Mouse (Mus musculus) limb, embryonic 12.5 days (tissue): ENCODE measurements around the gene Cnr2. TPM values are rescaled to one million over a fixed set of nuclear protein-coding genes. Genes with fewer than 3 reads are reported as not detected.
A peak's percentile ranks its signal among the peaks of the same experiment; 100 is the strongest.

Experiments used
- ATAC-seq: fragments of 200-750 bp; cut with Nextera tagmentation; 2 replicates; pipeline ENCODE4 v1.8.0; 2017; ENCODE audit warnings: low read depth, moderate TSS enrichment; ENCODE audit not compliant: insufficient number of reproducible peaks, insufficient read depth, low FRiP score, low TSS enrichment
- H3K27ac ChIP-seq: fragments of 300-500 bp; sonication (generic); 2 replicates; pipeline ENCODE4 v1.5.1; 2016; ENCODE audit warnings: mild to moderate bottlenecking, moderate library complexity
- H3K27me3 ChIP-seq: fragments of 300-500 bp; sonication (generic); 2 replicates; pipeline ENCODE4 v1.6.1; 2016; ENCODE audit warnings: mild to moderate bottlenecking, moderate library complexity
- H3K36me3 ChIP-seq: fragments of 300-500 bp; sonication (generic); 2 replicates; pipeline ENCODE4 v1.6.1; 2016; ENCODE audit warnings: mild to moderate bottlenecking, moderate library complexity
- H3K4me1 ChIP-seq: fragments of 300-500 bp; sonication (generic); replicated peaks from 2 replicates; pipeline ENCODE4 v1.6.1; 2016
- H3K4me2 ChIP-seq: fragments of 300-500 bp; sonication (generic); 2 replicates; pipeline ENCODE4 v1.6.1; 2016; ENCODE audit warnings: mild to moderate bottlenecking, moderate library complexity
- H3K4me3 ChIP-seq: fragments of 300-500 bp; sonication (generic); replicated peaks from 2 replicates; pipeline ENCODE4 v1.5.1; 2016; ENCODE audit warnings: mild to moderate bottlenecking
- H3K9ac ChIP-seq: fragments of 300-500 bp; sonication (generic); replicated peaks from 2 replicates; pipeline ENCODE4 v1.6.1; 2016; ENCODE audit warnings: mild to moderate bottlenecking, moderate library complexity
- H3K9me3 ChIP-seq: fragments of 300-500 bp; sonication (generic); 2 replicates; pipeline ENCODE4 v1.6.1; 2016; ENCODE audit warnings: mild to moderate bottlenecking, moderate library complexity
- WGBS: fragments of 180-500 bp; shearing (Covaris S2); methylation state at CpG from one replicate; pipeline ENCODE4 v1.1.7; 2016; 5-methylcytosine and 5-hydroxymethylcytosine counted together
- polyA plus RNA-seq: library from polyadenylated mRNA; unstranded; fragments of >200 nt; fragmentation: Nextera tagmentation; extraction: Ambion mirVana; gene quantifications from 2 replicates; pipeline ENCODE4 v1.2.1, GENCODE M21; 2016

Cnr2 gene
- polyA plus RNA-seq, 1 experiment from 2014 or later: 0.45 TPM

DNA sequence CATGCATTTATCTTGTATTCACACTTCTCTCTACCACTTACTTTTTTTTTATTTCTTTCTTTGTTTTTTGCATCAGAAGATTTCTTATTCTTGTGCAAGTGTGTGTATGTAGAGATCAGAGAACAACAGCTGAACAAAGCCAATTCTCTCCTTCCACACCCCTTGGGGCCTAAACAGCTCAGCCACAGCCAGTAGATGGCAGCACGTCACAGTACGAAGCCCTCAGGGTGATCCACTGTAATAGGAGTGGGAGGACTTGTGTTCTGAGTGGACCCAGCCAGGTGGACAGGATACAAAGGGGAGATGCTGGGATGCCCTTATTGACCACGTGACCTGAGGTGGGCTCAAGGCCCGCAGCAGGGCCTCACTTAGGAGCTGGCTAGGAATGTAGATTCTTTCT lies 5.3 kb upstream of the Cnr2 start:
- no peak overlapping the region for H3K4me3 ChIP-seq
- peaks cover 7% of the 10 kb centered on the region for H3K4me1 ChIP-seq
- peaks cover 4% of the 10 kb centered on the region; the same call in 1 of the 2 replicates for H3K27me3 ChIP-seq
- peak; percentile 56; the same call in 1 of the 2 replicates for ATAC-seq
- WGBS: 8% methylated on average over 4 of the region's 4 CpGs
- H3K9ac ChIP-seq: no peak overlapping the region
- no peak overlapping the region for H3K4me2 ChIP-seq
- H3K27ac ChIP-seq: no peak overlapping the region
- no peaks in the 10 kb centered on the region for H3K9me3 ChIP-seq
- H3K36me3 ChIP-seq: no peaks in the 10 kb centered on the region

DNA sequence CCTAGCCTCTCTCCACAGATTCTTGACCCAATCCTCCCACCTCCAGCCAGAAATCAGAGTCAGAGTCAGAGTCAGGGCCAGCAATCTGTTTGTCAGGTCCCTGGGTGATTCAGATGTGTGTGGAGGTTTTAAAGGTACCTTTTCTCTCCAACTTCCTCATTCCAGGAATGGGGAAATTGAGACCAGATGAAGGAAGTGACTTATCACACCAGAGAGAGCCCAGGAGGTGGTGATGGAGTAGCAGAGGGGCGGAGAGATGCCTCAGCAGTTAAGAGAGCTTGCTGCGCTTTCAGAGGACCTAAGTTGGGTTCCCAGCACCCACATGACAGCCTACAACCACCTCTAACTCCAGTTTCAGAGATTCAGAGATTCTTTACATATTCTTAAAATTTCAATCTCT lies 3.7 kb upstream of the Cnr2 start:
- H3K27ac ChIP-seq: no peak overlapping the region
- no peaks in the 10 kb centered on the region for H3K9me3 ChIP-seq
- ATAC-seq: no peak
- H3K36me3 ChIP-seq: no peaks in the 10 kb centered on the region
- H3K27me3 ChIP-seq: peaks cover 9% of the 10 kb centered on the region; the same call in 1 of the 2 replicates
- H3K4me2 ChIP-seq: no peak overlapping the region
- H3K9ac ChIP-seq: 0 out of 2 replicates have a peak overlapping the region, but pooled peaks have one; percentile 12
- no peak overlapping the region for H3K4me3 ChIP-seq
- H3K4me1 ChIP-seq: peaks cover 7% of the 10 kb centered on the region
- 93% methylated on average over 2 of the region's 2 CpGs for WGBS

DNA sequence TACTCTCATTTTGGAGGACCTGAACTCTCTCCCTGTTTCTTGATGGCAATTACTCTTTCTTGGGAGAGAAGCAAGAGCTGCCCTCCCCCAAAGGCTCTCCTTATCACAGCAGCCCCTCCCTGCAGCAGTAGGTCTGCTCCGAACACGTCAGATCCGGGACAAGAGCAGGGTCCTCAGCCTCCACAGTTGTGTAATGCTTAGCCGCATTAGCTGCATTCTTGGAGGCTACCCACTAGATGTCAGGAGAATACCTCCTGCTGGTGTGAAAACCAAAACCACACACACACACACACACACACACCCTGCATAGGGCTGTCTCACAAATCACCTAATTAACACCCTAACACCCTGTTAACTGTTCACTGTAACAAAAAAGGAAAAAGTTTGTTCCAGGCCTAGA lies 2.3 kb upstream of the Cnr2 start:
- Histone ChIP-seq H3K36me3 (no peaks in the 10 kb centered on the region), H3K9me3 (no peaks in the 10 kb centered on the region), H3K9ac (no peak overlapping the region), H3K4me1 (peaks cover 7% of the 10 kb centered on the region), H3K4me2 (no peak overlapping the region), H3K27ac (no peak overlapping the region), H3K4me3 (no peak overlapping the region), H3K27me3 (peaks cover 9% of the 10 kb centered on the region; the same call in 1 of the 2 replicates)
- WGBS: 34% methylated on average over 4 of the region's 4 CpGs
- ATAC-seq: no peak

DNA sequence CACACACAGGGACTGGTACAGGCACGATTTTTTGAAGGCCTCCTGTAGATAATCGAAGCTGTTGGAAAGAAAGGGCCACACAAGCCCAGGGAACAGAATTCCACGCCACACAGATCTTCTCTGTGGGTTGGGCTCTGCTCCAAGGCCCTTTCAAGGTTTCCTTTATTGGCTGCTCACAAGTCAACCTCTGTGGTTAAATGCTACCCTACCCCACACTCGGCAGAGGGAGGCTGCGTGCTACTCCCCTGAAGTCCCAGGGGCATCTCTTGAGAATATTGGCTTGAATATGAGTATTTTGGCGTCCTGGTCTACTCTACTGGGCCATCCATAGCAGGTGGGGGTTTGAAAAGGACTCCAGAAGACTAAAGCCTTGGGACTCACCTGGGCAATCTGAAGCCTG lies 963 bp downstream of the Cnr2 start:
- Histone ChIP-seq H3K4me3 (no peak overlapping the region), H3K4me2 (no peak overlapping the region), H3K4me1 (peaks cover 7% of the 10 kb centered on the region), H3K9ac (no peak overlapping the region), H3K36me3 (no peaks in the 10 kb centered on the region), H3K27me3 (peaks cover 9% of the 10 kb centered on the region; the same call in 1 of the 2 replicates), H3K9me3 (no peaks in the 10 kb centered on the region), H3K27ac (no peak overlapping the region)
- 72% methylated on average over 6 of the region's 6 CpGs for WGBS
- no peak for ATAC-seq

DNA sequence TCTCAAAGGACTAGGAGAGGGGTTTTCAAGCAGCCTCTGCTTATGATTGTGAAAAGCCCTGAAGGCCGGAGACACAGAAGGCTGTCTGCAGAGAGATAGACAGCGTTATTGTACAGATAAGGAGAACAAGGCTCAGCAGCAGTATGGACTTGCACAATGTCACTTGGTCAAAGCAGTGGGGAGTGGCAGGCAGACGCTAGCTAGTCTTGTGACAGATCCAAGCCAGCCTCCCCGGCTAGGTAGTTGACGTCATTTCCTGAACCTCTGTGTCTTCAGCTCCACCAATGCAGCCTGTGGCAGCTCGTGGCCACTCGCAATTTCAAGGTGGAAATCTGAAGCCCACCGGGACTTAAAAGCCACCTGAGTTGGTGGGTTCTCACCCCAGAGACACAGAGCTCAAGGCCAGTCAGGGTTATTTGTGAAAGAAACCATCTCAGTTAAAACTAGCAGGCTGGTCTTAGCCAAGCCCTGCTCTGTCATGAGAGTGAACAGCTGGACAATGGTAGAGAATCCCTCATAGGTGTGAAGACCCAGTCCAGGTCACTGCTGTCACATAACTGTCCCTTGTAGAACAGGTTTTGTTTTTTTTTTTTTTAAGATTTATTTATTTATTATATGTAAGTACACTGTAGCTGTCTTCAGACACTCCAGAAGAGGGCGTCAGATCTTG lies 3.3 kb downstream of the Cnr2 start:
- Histone ChIP-seq H3K36me3 (no peaks in the 10 kb centered on the region), H3K4me3 (no peak overlapping the region), H3K4me2 (no peak overlapping the region), H3K27ac (no peak overlapping the region), H3K9me3 (no peaks in the 10 kb centered on the region), H3K27me3 (peaks cover 9% of the 10 kb centered on the region; the same call in 1 of the 2 replicates), H3K4me1 (no peaks in the 10 kb centered on the region), H3K9ac (no peak overlapping the region)
- ATAC-seq: no peak
- WGBS: 61% methylated on average over 9 of the region's 9 CpGs

DNA sequence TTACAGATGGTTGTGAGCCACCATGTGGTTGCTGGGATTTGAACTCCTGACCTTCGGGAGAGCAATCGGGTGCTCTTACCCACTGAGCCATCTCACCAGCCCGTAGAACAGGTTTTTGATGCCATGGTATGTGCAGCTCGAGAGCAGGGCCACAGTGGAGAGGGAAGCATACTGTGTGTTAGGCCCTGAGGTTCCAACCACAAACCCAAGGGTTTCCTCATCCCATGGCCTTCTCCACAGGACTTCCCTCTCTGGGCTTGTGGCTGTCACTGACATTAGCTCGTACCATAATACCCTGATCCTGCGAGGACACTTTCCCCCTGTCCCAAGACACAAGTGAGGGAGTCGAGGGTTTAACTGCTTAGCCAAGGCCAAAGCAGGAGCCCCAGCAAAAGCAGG lies 3.9 kb downstream of the Cnr2 start:
- no peaks in the 10 kb centered on the region for H3K4me1 ChIP-seq
- no peak overlapping the region for H3K4me3 ChIP-seq
- H3K9me3 ChIP-seq: no peaks in the 10 kb centered on the region
- no peaks in the 10 kb centered on the region for H3K36me3 ChIP-seq
- 83% methylated on average over 7 of the region's 7 CpGs for WGBS
- peaks cover 9% of the 10 kb centered on the region; the same call in 1 of the 2 replicates for H3K27me3 ChIP-seq
- H3K4me2 ChIP-seq: no peak overlapping the region
- H3K27ac ChIP-seq: no peak overlapping the region
- H3K9ac ChIP-seq: no peak overlapping the region
- no peak for ATAC-seq

DNA sequence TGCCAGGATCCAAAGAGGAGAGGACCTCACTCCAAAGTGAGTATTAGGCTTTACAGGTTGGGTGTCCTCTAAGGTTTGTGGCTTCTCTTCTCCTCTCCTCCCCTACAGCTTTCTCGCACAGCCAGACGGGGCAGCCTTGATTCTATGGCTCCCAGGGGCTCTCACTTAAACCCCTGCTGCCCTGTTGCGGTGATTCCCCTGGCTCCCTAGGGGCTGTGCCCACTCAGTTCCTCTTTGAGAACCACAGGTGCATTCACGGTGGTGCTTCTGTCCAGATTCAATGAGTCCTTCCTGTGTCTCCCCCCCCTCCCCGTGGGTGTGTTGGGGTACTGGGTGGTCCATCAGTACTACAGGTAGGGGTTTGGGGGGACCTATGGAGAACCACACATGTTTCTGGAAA lies 4.8 kb downstream of the Cnr2 start:
- Histone ChIP-seq H3K9ac (no peak overlapping the region), H3K4me3 (no peak overlapping the region), H3K4me2 (no peak overlapping the region), H3K27ac (no peak overlapping the region), H3K27me3 (peaks cover 5% of the 10 kb centered on the region; the same call in 1 of the 2 replicates), H3K9me3 (no peaks in the 10 kb centered on the region), H3K4me1 (no peaks in the 10 kb centered on the region), H3K36me3 (no peaks in the 10 kb centered on the region)
- WGBS: 79% methylated on average over 5 of the region's 5 CpGs
- ATAC-seq: no peak

DNA sequence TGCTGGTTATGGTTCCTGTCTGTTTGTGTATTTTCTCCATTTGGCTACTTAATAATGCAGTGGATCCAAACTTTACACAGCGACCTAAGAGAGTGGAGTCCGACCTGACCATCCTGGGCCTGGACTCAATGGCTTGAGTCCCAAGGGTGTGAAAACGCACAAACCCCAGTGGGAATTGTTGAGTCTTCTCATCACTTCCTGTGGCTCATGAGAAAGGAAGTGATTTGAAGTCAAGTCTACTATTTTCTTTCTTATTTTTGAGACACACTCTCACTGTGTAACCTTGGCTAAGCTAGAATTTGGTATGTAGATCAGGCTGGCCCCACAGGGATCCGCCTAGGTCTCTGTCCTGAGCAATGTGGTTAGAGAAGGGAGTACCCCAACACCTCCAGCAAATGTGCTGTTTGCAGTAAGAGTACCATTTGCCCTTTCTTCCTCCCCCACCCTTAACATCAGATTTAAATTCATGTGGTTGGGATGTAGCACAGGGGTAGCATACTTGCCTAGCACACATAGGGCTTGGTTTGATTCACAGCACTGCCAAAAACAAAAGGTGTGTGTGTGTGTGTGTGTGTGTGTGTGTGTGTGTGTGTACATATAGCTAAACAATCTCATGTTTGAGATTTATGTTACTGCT lies 7.5 kb downstream of the Cnr2 start:
- Histone ChIP-seq H3K27ac (no peak overlapping the region), H3K4me1 (no peaks in the 10 kb centered on the region), H3K9me3 (no peaks in the 10 kb centered on the region), H3K4me2 (no peak overlapping the region), H3K9ac (no peak overlapping the region), H3K27me3 (no peaks in the 10 kb centered on the region), H3K36me3 (no peaks in the 10 kb centered on the region), H3K4me3 (no peak overlapping the region)
- ATAC-seq: no peak
- WGBS: 90% methylated on average over 4 of the region's 4 CpGs

DNA sequence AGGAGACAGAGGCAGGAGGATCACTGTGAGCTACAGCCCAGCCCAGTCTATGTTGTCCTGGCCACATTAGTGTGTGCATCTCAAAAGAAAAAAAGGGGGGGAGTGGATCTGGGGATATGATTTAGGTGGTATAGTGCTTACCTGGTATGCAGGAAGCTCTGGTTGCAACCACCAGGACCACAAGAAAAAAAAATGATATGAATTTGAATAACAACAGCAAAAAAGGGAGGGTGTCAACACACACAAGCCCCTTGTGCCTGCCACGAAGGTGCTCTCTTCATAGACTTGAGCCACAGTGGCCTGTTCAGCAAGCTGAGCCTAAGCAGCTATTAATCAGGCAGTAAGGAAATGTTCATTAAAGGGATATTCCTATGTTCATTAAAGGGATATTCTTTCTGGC lies 9.6 kb downstream of the Cnr2 start:
- H3K9ac ChIP-seq: no peak overlapping the region
- H3K4me2 ChIP-seq: no peak overlapping the region
- ATAC-seq: no peak
- no peak overlapping the region for H3K27ac ChIP-seq
- no peaks in the 10 kb centered on the region for H3K9me3 ChIP-seq
- H3K4me3 ChIP-seq: no peak overlapping the region
- H3K4me1 ChIP-seq: no peaks in the 10 kb centered on the region
- no peaks in the 10 kb centered on the region for H3K27me3 ChIP-seq
- 60% methylated on average over 1 of the region's 1 CpGs for WGBS
- H3K36me3 ChIP-seq: no peaks in the 10 kb centered on the region

DNA sequence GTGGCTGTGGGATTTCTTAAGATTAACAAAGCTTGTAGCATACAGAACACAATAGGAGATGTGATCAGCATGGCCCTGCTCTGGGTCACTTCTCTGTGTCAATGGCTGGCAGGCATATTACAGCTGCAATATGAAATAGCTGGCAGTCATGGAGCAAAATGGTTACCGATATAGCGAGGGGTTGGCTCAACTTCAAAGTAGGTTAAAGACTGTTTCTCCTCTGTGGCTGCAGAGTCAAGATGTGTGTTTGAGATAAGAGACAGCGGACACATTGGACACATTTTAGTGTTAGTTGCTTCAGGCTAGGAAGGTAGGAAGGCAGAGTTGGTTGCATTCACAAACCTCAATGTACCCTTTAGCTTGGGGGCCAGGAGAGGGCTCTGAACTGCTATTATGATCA lies 11.4 kb downstream of the Cnr2 start:
- H3K4me2 ChIP-seq: no peak overlapping the region
- no peaks in the 10 kb centered on the region for H3K4me1 ChIP-seq
- H3K27ac ChIP-seq: no peak overlapping the region
- H3K4me3 ChIP-seq: no peak overlapping the region
- WGBS: 86% methylated on average over 3 of the region's 3 CpGs
- H3K9ac ChIP-seq: no peak overlapping the region
- no peaks in the 10 kb centered on the region for H3K27me3 ChIP-seq
- no peak for ATAC-seq
- no peaks in the 10 kb centered on the region for H3K36me3 ChIP-seq
- no peaks in the 10 kb centered on the region for H3K9me3 ChIP-seq

DNA sequence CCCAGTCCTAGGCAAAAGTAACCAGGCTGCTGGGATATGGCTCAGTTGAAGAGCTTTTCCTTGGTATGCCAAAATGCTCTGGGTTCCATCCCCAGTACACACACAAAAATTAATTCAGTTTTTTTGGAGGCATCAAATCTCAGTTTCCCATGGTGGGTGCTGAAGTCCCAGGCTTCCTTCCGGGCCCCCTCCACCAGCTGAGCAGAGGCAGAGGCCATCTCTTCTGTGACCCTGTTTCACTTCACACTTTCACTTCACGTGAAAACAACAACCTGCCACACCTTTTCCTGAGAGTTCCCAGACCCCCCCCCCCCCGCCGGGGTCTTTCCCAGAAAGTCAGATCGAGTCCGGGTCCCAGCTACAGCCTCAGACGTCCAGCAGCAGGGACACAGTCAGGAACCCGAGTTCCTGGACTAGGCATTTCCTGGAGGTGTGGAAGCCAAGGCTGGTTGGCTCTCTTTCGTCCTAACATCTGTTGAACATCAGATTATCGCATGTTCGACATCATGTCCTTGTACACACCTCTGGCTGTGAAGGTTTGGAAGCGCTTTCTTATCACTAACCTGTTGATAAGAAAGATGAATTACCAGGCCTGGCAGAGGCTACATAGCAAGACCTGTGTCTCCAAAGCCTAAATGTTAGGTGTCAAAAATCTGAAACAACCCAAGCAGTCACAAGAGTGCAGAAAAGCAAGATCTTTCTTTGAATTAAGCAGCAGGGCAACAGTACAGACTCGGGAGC lies 14.3 kb downstream of the Cnr2 start:
- H3K4me1 ChIP-seq: peaks cover 6% of the 10 kb centered on the region; the same call in 1 of the 2 replicates
- H3K4me3 ChIP-seq: no peak overlapping the region
- H3K27ac ChIP-seq: no peak overlapping the region
- WGBS: 51% methylated on average over 13 of the region's 13 CpGs
- H3K4me2 ChIP-seq: no peak overlapping the region
- no peak for ATAC-seq
- no peaks in the 10 kb centered on the region for H3K27me3 ChIP-seq
- no peak overlapping the region for H3K9ac ChIP-seq
- H3K36me3 ChIP-seq: no peaks in the 10 kb centered on the region
- no peaks in the 10 kb centered on the region for H3K9me3 ChIP-seq
